Mouse (Mus musculus): Measurements from ENCODE around the gene Bicd2.
"Not testable (repeated sequence)": the region's sequence is repeated elsewhere in the genome, so short reads cannot be mapped to it uniquely, and the experiment has no call there.

The Bicd2 gene

GRCm38 (mm10) chr13:49360906-49361406 is 19.6 kb downstream of the Bicd2 start:
- no peak for DNase-seq (ENCODE audit: low spot score)

GRCm38 (mm10) chr13:49362364-49362763 is 21.0 kb downstream of the Bicd2 start:
- no peak for DNase-seq (ENCODE audit: low spot score)

DNA sequence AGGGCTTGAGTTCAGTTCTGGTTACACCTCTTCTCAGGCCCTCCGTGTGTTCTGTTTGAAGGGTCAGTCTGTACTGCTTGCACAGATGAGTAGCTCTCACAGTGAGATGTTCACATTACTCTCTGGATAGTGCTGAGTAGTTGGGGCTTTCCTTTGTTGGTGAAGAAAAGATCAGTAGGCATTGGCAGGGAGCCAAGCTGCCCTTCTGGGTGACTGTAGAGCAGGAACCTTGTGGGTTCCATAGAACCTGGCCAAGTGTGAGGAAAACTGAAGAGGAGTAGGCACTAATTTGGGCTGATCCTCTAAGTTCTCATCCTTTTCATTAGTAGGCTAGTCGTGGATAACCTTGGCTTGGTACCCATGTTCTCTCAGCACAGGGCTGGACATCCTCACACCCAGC is 21.4 kb downstream of the Bicd2 start:
- DNase-seq (ENCODE audit: low spot score): no peak

DNA sequence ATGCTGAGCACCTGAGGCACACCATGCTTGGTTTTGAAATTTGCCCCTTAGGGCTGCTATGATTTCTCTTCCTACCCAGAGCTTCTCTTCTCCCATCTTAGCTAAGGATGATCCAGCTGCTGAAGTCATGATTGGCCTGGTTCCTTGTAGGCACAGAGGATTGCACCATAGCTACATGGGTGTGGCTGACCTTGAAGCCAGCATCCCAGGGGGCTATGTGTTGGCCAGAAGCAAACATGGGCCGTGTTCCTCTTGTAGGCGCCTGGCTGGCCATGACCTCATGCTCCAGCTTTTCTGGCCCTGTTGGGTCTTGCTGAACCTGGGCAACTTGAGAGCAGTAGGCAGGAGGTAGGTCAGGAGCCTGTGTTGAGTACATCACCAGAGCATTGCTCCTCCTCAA is 23.3 kb downstream of the Bicd2 start:
- DNase-seq (ENCODE audit: low spot score): peak; percentile 44

DNA sequence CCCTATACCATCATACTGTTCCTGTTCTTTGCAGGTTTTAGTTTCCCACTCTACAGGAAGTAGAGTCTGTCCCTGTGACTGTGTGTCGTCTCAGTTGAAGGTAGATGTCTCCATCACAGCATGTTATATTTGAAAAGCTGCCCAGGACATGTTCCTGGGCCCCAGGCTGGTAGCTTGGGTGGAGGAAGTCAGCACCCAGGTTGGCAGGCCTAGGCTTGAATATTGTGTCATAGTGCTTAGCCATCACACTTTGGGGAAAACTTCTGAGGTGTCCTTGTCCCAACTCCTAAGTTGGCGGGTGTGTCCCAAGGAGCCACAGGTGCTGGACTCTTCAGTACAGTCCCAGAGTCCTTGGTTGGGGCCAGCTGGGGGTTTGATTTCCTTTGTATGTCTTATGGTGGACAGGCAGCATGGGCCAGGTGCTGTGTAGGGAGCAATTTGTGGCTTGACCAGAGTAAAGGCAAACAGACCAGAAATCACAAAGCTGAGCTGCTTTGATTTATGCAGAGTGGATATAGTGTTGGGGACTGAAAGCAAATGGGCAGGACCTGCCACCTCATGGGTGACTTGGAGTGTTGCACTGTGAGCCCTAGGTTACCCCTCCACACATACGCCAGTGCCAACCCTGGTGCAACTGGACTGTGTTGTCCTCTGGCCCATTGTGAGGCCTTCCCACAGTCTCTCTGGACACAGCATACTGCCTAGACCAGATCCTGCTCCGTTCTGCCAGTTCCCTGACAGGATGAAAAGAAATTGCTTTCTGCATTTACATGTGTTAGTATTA is 26.5 kb downstream of the Bicd2 start:
- no peak for DNase-seq (ENCODE audit: low spot score)

GRCm38 (mm10) chr13:49369404-49369803 is 28.0 kb downstream of the Bicd2 start:
- no peak for DNase-seq (ENCODE audit: low spot score)

DNA sequence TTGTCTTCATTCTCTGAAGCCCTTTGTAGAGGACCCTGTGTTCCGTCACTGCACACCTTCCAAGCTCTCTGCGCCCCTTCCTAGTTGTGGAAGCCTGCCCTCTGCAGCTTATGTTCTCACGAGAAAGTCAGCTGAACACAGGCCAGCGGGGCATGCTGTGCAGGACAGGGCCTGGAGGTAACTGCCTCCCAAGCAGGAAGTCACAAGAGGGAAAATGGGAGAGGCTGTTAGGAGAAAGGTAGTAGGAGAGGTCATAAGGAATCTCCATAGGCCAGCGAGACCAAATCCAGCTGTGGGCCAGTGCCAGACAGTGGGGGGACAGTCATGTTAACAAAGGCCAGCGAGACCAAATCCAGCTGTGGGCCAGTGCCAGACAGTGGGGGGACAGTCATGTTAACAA is 28.8 kb downstream of the Bicd2 start:
- DNase-seq (ENCODE audit: low spot score): not testable (repeated sequence)

GRCm38 (mm10) chr13:49370916-49371315 is 29.5 kb downstream of the Bicd2 start:
- DNase-seq (ENCODE audit: low spot score): not testable (repeated sequence)

- DNase-seq (ENCODE audit: low spot score): no peak
These were observed 30.1 kb downstream of the Bicd2 start for GRCm38 (mm10) chr13:49371428-49371899.

DNA sequence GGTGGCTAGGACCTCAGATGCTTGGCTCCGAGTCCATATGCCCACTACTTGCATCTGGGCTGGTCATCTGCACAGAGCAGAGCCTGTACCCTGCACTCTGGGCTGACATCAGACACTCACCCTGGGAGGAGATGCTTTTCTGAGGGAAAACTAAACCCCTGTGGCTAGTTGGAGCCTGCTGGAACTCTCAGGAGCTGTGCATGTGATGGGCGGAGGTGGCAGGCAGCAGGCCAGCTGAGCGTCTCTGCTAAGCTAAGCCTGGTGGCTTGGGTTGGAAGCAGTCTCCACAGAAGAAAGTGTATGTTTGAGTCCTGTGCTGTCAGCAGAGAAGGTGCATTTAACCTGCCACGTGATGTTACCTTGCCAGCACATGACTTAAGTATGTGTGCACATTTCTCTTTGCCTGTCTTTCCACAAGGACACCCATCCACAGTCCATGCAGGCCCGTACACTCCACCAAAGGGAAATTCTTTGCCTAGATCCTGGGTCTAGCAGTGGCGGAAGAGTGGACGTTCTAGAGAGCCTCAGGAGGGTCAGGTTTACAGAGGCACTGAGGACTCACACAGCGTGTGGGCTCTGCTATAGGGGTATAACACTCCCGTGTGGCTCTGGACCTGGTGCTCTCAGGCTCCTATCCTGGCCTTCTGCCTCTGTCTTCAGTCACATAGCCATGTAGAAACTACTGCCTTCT is 31.1 kb downstream of the Bicd2 start:
- DNase-seq (ENCODE audit: low spot score): no peak

DNA sequence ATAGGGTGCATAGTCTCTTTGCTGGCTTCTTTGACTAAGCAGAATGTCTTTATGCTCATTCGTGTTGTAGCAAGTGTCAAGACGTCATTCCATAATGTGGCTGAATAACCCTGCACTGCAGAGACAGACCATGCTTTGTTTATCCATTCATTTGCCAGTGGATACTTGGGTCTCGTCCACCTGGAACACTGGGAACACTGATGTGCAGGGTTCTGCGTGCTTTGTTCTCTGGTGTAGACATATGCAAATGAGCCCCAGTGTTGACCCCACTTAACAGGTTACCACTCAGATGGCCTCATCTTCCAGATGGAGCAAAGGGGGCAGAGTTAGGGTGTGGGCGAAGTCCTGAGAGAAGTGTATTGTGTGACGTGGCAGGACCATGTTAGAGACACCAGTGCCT is 32.9 kb downstream of the Bicd2 start:
- DNase-seq (ENCODE audit: low spot score): no peak

GRCm38 (mm10) chr13:49374730-49375129 is 33.3 kb downstream of the Bicd2 start:
- no peak for DNase-seq (ENCODE audit: low spot score)

GRCm38 (mm10) chr13:49377608-49378007 is 36.2 kb downstream of the Bicd2 start:
- DNase-seq (ENCODE audit: low spot score): no peak

GRCm38 (mm10) chr13:49379301-49379700 is 37.9 kb downstream of the Bicd2 start:
- no peak for DNase-seq (ENCODE audit: low spot score)

DNA sequence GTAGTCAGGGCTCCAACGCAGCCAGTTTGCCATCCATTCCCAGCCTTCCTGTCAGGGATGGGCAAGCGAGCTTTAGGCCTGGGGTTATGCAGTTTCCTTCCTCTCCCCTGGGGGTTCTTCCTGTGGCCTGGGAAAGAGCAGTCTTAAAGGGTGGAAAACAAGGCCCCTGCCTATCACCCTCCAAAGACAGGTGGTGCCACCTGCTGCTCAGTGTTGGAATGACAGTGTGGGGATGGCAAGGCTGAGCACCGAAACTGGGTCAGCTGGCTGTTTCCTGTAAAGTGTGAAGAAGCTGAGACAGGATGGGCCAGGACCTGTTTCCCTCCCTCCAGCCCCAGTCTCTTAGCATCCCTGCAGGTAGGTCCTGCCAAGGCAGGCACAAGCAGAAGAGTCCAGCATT is 39.8 kb downstream of the Bicd2 start:
- DNase-seq (ENCODE audit: low spot score): peak; percentile 81

- no peak for DNase-seq (ENCODE audit: low spot score)
These were observed 41.6 kb downstream of the Bicd2 start for GRCm38 (mm10) chr13:49382997-49383396.

DNA sequence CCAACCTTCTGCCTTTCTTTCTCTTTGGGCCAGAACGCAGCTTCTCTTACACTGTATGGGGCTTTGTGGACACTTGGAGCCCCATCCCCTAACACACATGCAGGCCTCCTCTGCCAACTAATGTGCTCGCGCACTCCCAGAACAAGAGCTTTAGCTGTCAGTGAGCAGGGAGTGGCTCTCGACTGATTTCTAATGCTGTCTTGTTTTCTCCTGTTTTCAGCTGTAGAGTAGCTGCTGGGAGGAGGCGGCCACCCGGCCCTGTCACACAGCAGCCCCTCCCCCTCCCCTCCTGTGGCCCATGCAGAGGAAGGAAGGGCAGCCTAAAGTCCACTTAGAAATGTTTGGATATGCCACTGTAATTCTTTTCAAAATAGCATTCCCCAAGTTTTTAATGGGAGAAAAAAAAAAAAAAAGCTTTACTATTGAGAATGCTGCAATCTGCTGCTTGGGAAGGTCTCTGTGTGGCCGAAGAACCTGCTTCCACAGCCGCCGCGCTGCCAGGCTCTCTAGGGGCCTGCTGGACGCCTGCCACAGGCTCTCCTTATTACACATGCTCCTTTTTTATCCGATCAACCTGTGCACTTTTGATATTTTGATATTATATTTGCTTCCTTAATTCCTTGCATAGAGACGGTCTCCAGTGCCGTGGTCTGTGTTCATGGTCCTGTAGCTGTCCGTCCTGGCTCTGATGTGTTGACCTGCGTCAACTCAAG is 43.5 kb downstream of the Bicd2 start:
- no peak for DNase-seq (ENCODE audit: low spot score)

DNA sequence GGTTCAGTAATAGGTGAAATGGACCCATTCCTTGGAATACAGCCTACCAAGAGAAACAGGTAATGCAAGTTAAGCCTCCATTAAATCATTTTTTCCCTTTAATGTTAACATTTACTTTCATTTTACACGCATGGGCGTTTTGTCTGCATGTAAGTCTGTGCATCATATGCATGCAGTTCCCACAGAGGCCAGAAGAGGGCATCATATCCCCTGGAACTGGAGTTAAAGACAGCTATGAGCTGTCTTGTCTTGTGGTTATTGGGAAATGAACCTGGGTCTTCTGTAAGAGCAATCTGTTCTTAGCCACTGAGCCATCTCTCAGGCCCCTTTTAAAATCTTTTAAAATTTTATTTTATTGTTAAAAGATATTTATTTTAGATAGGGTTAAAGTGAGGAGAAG is 50.0 kb downstream of the Bicd2 start:
- no peak for DNase-seq (ENCODE audit: low spot score)

DNA sequence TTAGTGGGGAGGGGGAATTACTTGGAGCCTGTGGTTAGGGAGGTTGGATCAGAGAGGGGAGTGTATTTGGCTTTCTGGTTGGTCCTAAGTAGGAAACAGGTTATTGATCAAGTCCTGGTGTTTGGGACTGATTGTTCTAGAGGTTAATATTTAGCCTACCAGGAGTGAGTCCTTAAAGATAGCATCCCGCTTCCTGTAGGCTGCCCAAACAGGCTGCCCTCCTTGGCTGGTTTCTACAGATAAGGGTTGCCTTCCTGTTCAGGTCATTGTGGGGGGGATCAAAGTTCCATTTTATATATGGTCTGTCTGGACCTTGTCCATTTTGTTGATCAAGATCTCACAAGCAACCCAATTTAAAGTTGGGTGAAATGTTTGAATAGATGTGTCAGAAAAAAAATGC is 52.2 kb downstream of the Bicd2 start:
- DNase-seq (ENCODE audit: low spot score): no peak

DNA sequence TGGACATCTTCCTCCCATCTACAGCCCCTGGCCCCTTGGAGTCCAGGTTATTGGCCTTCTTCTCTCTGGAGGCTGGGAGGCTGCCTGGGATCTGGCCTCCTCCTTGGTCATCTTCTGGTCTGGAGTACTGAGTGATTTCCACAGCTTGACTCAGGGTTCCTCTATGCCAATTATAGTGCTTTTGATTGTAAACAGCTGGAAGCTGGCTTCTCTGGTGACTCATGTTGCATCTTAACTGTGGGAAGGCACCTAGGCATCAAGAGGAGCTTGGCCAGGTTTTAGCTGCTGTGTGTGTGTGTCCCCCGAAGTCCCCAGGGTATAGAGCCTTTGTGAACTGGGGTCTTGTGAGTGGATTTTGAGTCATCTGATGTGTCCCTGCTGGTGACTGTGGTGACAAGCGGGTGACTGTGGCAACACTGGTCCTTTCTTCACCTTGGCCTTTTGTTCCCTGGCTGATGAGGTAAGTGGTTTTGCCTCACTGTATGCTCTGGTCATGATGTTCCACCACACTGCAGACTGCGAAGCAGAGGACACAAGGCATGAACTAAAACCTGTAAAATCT is 53.6 kb downstream of the Bicd2 start:
- no peak for DNase-seq (ENCODE audit: low spot score)

DNA sequence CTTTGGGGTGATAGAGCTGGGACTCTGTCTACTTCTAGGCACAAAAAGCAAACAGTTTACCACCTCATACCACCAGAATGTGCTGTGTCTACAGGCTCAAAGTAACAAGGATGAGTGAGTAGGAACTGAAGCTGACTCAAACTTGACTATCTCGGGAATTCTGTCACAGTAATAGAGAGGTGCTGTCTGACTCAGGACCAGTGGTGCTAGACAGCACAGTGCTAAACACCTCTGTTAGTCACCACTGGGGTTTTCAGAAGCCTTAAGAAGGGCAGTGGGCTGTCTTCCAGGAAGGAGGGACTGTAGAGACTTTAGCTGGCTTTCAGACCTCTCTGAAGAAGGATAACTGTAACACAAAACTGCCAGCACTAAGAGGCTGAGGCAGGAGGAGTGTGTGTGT is 55.4 kb downstream of the Bicd2 start:
- DNase-seq (ENCODE audit: low spot score): no peak

- DNase-seq (ENCODE audit: low spot score): no peak
These were observed 56.8 kb downstream of the Bicd2 start for GRCm38 (mm10) chr13:49398191-49398590.
